Mouse (Mus musculus): Measurements from ENCODE around the gene Ap4b1. TPM values are rescaled to one million over a fixed set of nuclear protein-coding genes. Genes with fewer than 3 reads are reported as not detected.
"Not testable (repeated sequence)": the region's sequence is repeated elsewhere in the genome, so short reads cannot be mapped to it uniquely, and the experiment has no call there.

Gene Ap4b1
- 10 to 100 TPM; 11.5 to 14.0 TPM for total RNA-seq (2021)

GRCm38 (mm10) chr3:103808891-103809798, at the start of gene Ap4b1, which contains the start of the genes Dclre1b and Gm43064:
Gene Ap4b1 (plus strand): TSS chr3:103809520.
Gene Dclre1b (minus strand): TSS chr3:103809444.
Gene Gm43064 (plus strand): TSS chr3:103809573.
- DNase-seq, result peak; percentile 93 to 94
- intact Hi-C loops (cut with DNase I), result loop anchor here (1.0 to 5.0 kb wide), 2 partner anchors 18 to 37 kb away; partner anchors contain the start of gene Hipk1

GRCm38 (mm10) chr3:103766789-103767188, 42.5 kb upstream of the Ap4b1 start:
- DNase-seq, result no peak
- intact Hi-C loops (cut with DNase I), result no loop called here

GRCm38 (mm10) chr3:103771531-103772130, 37.7 kb upstream of the Ap4b1 start:
- intact Hi-C loops (cut with DNase I), result loop anchor here (5.0 kb wide), 1 partner anchor 36 kb away; the partner anchor contains the start of genes Ap4b1, Dclre1b and Gm43064
- DNase-seq, result peak; percentile 90 to 92

GRCm38 (mm10) chr3:103772846-103773245, 36.5 kb upstream of the Ap4b1 start:
- peak in 1 of 2 experiments; percentile 29 for DNase-seq
- intact Hi-C loops (cut with DNase I), result loop anchor here (5.0 kb wide), 1 partner anchor 34 kb away; the partner anchor contains the start of genes Ap4b1, Dclre1b and Gm43064

GRCm38 (mm10) chr3:103773508-103773907, 35.8 kb upstream of the Ap4b1 start:
- intact Hi-C loops (cut with DNase I), result loop anchor here (5.0 kb wide), 1 partner anchor 34 kb away; the partner anchor contains the start of genes Ap4b1, Dclre1b and Gm43064
- no peak for DNase-seq

- intact Hi-C loops (cut with DNase I), result loop anchor here (5.0 kb wide), 1 partner anchor 33 kb away; the partner anchor contains the start of genes Ap4b1, Dclre1b and Gm43064
- no peak for DNase-seq
Observed at GRCm38 (mm10) chr3:103774009-103774408, 35.3 kb upstream of the Ap4b1 start.

GRCm38 (mm10) chr3:103777940-103778339, 31.4 kb upstream of the Ap4b1 start:
- DNase-seq, result no peak
- intact Hi-C loops (cut with DNase I), result no loop called here

- intact Hi-C loops (cut with DNase I), result no loop called here
- no peak for DNase-seq
Observed at GRCm38 (mm10) chr3:103778660-103779059, 30.7 kb upstream of the Ap4b1 start.

GRCm38 (mm10) chr3:103779183-103779582, 30.1 kb upstream of the Ap4b1 start:
- DNase-seq, result no peak
- intact Hi-C loops (cut with DNase I), result no loop called here

- DNase-seq, result no peak
- intact Hi-C loops (cut with DNase I), result no loop called here
Observed at GRCm38 (mm10) chr3:103780271-103780670, 29.0 kb upstream of the Ap4b1 start.

- intact Hi-C loops (cut with DNase I), result no loop called here
- no peak for DNase-seq
Observed at GRCm38 (mm10) chr3:103780777-103781176, 28.5 kb upstream of the Ap4b1 start.

- no peak for DNase-seq
- intact Hi-C loops (cut with DNase I), result no loop called here
Observed at GRCm38 (mm10) chr3:103782844-103783609, 26.3 kb upstream of the Ap4b1 start.

- DNase-seq, result no peak
- intact Hi-C loops (cut with DNase I), result no loop called here
Observed at GRCm38 (mm10) chr3:103787225-103787624, 22.1 kb upstream of the Ap4b1 start.

GRCm38 (mm10) chr3:103789096-103789495, 20.2 kb upstream of the Ap4b1 start:
- intact Hi-C loops (cut with DNase I), result no loop called here
- DNase-seq, result no peak

- intact Hi-C loops (cut with DNase I), result no loop called here
- DNase-seq, result peak; percentile 53 to 57
Observed at GRCm38 (mm10) chr3:103789891-103790345, 19.4 kb upstream of the Ap4b1 start.

- peak; percentile 42 to 64 for DNase-seq
- intact Hi-C loops (cut with DNase I), result loop anchor here (1.0 kb wide), 1 partner anchor 19 kb away; the partner anchor contains the start of genes Ap4b1, Dclre1b and Gm43064
Observed at GRCm38 (mm10) chr3:103790346-103791145, 18.8 kb upstream of the Ap4b1 start.

- peak; percentile 95 to 96 for DNase-seq
- intact Hi-C loops (cut with DNase I), result loop anchor here (1.0 kb wide), 1 partner anchor 18 kb away; the partner anchor contains the start of genes Ap4b1, Dclre1b and Gm43064
Observed at GRCm38 (mm10) chr3:103791230-103792110, 17.9 kb upstream of the Ap4b1 start, which contains the start of gene Hipk1. Gene Hipk1 (minus strand): TSS chr3:103791563.

GRCm38 (mm10) chr3:103792111-103792406, 17.3 kb upstream of the Ap4b1 start:
- DNase-seq; intact Hi-C loops (cut with DNase I): not testable (repeated sequence)

Data from heart, postnatal 10 days (tissue).